Mouse (Mus musculus) layer of hippocampus, adult 2 months (tissue): ENCODE results near the gene Sdk2. TPM values are rescaled to one million over a fixed set of nuclear protein-coding genes. Genes with fewer than 3 reads are reported as not detected.

Experiments used
- DNase-seq, 2 experiments: peaks; one replicate each; pipeline ENCODE4 v3.0.0; 2022; ENCODE audit warnings: low spot score in 2 of 2
- H3K27ac ChIP-seq: fragments of 200-600 bp; 2 replicates; pipeline ENCODE4 v1.8.1; 2022
- H3K4me3 ChIP-seq: fragments of 200-600 bp; 2 replicates; pipeline ENCODE4 v1.8.1; 2022; ENCODE audit warnings: mild to moderate bottlenecking
- CTCF ChIP-seq: fragments of 200-600 bp; conservative IDR thresholded peaks from 2 replicates; pipeline ENCODE4 v1.8.1; 2022; ENCODE audit warnings: antibody characterized with exemption, mild to moderate bottlenecking, moderate library complexity
- total RNA-seq, 2 experiments: library from RNA; stranded (reverse); gene quantifications; 2 replicates each; pipeline ENCODE4 v1.2.3; 2021

Sdk2 gene
- total RNA-seq, 2 experiments from 2014 or later: 22.2 to 24.8 TPM

DNA sequence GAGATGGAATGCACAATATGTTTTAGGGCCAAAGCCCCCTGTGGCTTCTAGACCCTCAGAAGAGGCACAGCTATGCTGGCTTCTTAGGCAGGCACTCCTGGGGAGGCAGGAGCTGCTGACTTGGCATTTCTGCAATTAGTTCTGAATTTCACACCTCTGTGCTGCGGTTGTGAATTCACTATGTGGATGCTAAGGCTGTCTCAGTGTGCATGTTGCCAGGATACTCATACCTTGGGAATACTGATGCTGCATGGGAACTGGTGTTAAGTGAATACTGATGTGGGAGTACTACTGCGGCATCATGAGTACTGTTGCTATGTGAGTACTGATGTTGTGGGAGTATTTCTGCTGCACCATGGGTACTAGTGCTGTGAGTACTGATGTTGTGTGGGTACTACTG is 284.4 kb downstream of the Sdk2 start:
- DNase-seq: no peak
- TF ChIP-seq CTCF: no peak
- H3K4me3 ChIP-seq: no peak overlapping the region
- H3K27ac ChIP-seq: peak overlapping the region; percentile 79

DNA sequence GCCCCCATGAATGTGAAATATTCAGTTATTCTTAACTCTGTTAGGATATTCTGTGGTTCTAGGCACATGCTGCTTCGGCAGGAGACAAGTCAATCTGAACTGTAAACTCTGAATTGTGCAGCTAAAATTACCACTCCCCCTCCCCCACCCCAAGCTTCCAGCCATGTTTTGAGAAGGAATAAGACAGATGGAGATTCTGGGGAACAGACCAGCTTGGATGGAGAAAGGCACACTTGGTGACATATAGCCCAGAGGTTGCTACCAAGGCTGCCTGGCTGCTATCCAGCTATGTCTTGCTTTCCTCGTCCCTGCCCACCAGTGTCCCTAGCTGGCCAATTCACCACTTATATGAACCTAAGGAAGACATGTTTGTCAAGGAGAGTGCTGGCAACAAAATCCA is 284.8 kb downstream of the Sdk2 start:
- Histone ChIP-seq H3K27ac (peak overlapping the region; percentile 79), H3K4me3 (no peak overlapping the region)
- TF ChIP-seq CTCF: no peak
- no peak for DNase-seq

- H3K4me3 ChIP-seq: no peak overlapping the region
- no peak for DNase-seq
- H3K27ac ChIP-seq: peak overlapping the region; percentile 74
- no peak for TF ChIP-seq CTCF
These were observed 287.2 kb downstream of the Sdk2 start for GRCm38 (mm10) chr11:113779680-113780041.

GRCm38 (mm10) chr11:113778733-113779679 is 287.8 kb downstream of the Sdk2 start:
- DNase-seq: no peak
- peak; percentile 68 for TF ChIP-seq CTCF
- Histone ChIP-seq H3K4me3 (no peak overlapping the region), H3K27ac (peak overlapping the region; percentile 74)

GRCm38 (mm10) chr11:113777878-113778464 is 288.9 kb downstream of the Sdk2 start:
- Histone ChIP-seq H3K4me3 (no peak overlapping the region), H3K27ac (peak overlapping the region; percentile 67; the same call in 1 of the 2 replicates)
- no peak for TF ChIP-seq CTCF
- no peak for DNase-seq

GRCm38 (mm10) chr11:113776851-113777511 is 289.9 kb downstream of the Sdk2 start:
- no peak for DNase-seq
- H3K27ac ChIP-seq: peak overlapping the region; percentile 67; the same call in 1 of the 2 replicates
- no peak overlapping the region for H3K4me3 ChIP-seq
- TF ChIP-seq CTCF: no peak

- Histone ChIP-seq H3K4me3 (no peak overlapping the region), H3K27ac (no peak overlapping the region)
- no peak for DNase-seq
- no peak for TF ChIP-seq CTCF
These were observed 292.1 kb downstream of the Sdk2 start for GRCm38 (mm10) chr11:113774773-113775172.

DNA sequence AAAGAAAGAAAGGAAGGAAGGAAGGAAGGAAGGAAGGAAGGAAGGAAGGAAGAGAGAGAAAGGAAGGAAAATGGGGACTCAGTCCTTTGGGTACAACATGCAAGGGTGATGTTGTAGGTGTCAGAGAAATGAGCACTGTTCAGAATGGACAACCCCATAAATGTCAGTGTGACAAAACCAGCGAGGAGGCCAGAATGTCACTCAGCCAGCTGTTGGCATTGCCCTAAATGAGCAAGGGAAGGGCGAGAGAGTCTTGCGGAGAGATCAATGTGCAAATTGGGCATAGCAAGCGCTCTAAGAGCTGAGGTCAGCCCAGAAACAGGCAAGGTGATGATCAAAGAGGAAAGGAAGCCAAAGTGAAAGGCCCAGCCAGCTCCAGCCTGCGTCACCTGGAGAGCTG is 293.7 kb downstream of the Sdk2 start:
- no peak for DNase-seq
- Histone ChIP-seq H3K27ac (no peak overlapping the region), H3K4me3 (no peak overlapping the region)
- TF ChIP-seq CTCF: no peak

DNA sequence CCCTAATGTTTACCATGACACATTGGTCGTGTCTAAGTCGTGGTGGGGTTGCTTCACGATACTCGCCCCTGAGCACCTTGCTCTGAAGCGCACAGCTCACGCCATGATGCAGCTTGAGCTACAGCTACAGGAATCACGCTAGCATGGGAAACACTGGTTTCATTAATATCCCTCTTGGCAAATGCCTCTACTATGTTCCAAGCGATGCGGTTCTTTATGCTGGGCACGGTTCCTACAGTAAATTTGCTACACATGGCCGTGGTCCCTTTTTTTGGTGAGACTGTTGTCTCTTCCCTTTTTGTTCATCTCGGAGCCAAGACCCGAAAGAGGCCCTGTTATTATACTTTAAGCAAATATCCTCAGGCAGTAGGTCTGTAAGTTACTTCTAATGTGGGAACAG is 295.7 kb downstream of the Sdk2 start:
- no peak for TF ChIP-seq CTCF
- H3K27ac ChIP-seq: no peak overlapping the region
- no peak for DNase-seq
- no peak overlapping the region for H3K4me3 ChIP-seq

DNA sequence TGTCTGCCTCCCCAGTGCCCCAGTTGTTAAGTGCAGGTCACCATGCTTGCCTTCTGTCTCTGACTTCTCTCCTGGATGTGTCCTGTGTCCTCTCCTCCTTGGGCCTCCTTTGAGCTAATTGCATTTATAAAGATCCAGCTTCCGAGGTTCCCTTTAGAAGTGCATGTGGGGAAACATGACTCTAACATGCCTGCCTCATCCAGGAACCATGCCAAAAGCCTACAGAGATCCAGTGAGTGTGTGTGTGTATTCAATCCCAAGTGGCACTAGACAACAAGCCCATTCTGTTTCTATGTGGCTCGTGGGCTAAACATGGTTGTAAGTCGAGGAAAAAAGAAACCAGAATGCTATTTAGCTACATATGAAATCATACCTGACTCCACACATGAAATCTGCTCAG is 298.5 kb downstream of the Sdk2 start:
- DNase-seq: no peak
- Histone ChIP-seq H3K27ac (no peak overlapping the region), H3K4me3 (no peak overlapping the region)
- TF ChIP-seq CTCF: no peak

DNA sequence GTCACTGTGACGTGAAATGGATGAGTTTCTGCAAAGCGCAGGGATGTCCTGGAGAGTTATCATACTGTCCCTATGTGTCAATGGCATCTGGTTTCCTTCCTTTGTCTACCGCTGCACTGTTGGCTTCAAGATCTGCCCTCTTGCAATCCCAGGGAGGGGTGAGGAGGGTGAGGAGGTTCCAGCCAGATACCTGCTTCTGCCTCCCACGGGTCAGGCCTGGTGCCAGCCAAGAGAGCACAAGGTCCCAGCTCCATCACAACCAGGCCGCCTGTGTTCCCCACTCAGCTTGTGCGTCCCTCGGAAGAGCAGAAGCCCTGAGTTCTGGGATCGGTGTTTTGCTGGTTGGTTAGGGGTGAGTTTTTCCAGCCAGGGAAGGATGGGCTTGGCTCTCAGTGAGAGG is 299.6 kb downstream of the Sdk2 start:
- Histone ChIP-seq H3K4me3 (no peak overlapping the region), H3K27ac (no peak overlapping the region)
- no peak for TF ChIP-seq CTCF
- DNase-seq: no peak

- Histone ChIP-seq H3K27ac (no peak overlapping the region), H3K4me3 (no peak overlapping the region)
- DNase-seq: no peak
- no peak for TF ChIP-seq CTCF
These were observed 300.4 kb downstream of the Sdk2 start for GRCm38 (mm10) chr11:113766284-113766985.
